Mouse (Mus musculus) hindbrain, embryonic 10.5 days (tissue): ENCODE data around the gene Cdkl3. TPM values are rescaled to one million over a fixed set of nuclear protein-coding genes. Genes with fewer than 3 reads are reported as not detected.
"Not testable (repeated sequence)": the region's sequence is repeated elsewhere in the genome, so short reads cannot be mapped to it uniquely, and the experiment has no call there.

ENCODE experiments used
- DNase-seq: peaks from one replicate; pipeline ENCODE4 v3.0.0-alpha.2; 2017; ENCODE audit warnings: low spot score
- H3K27ac ChIP-seq: fragments of 300-500 bp; sonication (generic); 2 replicates; pipeline ENCODE4 v1.5.1; 2016; ENCODE audit warnings: mild to moderate bottlenecking, moderate library complexity
- H3K27me3 ChIP-seq: fragments of 300-500 bp; sonication (generic); 2 replicates; pipeline ENCODE4 v1.6.1; 2016; ENCODE audit warnings: mild to moderate bottlenecking; ENCODE audit not compliant: poor library complexity, insufficient read depth, severe bottlenecking
- H3K36me3 ChIP-seq: fragments of 300-500 bp; sonication (generic); 2 replicates; pipeline ENCODE4 v1.6.1; 2016; ENCODE audit warnings: mild to moderate bottlenecking, moderate library complexity
- H3K4me1 ChIP-seq: fragments of 300-500 bp; sonication (generic); replicated peaks from 2 replicates; pipeline ENCODE4 v1.6.1; 2016; ENCODE audit warnings: mild to moderate bottlenecking
- H3K4me3 ChIP-seq: fragments of 300-500 bp; sonication (generic); 2 replicates; pipeline ENCODE4 v1.5.1; 2016; ENCODE audit warnings: mild to moderate bottlenecking, moderate library complexity
- H3K9me3 ChIP-seq: fragments of 300-500 bp; sonication (generic); 2 replicates; pipeline ENCODE4 v1.6.1; 2016; ENCODE audit warnings: mild to moderate bottlenecking, moderate library complexity
- WGBS: fragments of 180-500 bp; shearing (Covaris S2); methylation state at CpG from one replicate; pipeline ENCODE4 v1.1.7; 2016; 5-methylcytosine and 5-hydroxymethylcytosine counted together
- polyA plus RNA-seq: library from polyadenylated mRNA; unstranded; fragments of >200 nt; fragmentation: Nextera tagmentation; extraction: Ambion mirVana; gene quantifications from 2 replicates; pipeline ENCODE4 v1.2.1, GENCODE M21; 2016

Cdkl3 gene
- polyA plus RNA-seq, 1 experiment from 2014 or later: 11.7 TPM

DNA sequence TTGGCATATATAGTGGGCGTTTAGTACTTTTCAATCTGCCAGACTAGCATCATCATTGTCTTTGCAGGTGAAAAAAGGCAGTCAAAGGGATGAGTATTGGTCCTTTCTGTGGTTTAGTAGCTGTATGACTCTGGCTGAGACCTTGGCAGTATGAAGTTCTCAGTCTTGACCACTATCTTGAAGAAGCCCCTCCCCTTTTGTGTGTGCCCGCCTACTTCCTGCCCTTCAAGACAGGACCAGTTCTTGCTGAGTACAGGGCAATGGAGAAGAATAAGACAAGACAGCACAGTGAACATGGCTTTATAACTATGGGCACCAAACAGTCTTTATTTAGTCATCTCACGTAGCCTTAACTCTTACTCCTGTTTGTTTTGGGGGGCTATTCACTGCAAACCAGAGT, 93.0 kb downstream of the Cdkl3 start:
- H3K4me3 ChIP-seq: no peak overlapping the region

GRCm38 (mm10) chr11:52097596-52097995, 93.6 kb downstream of the Cdkl3 start:
- H3K4me3 ChIP-seq: peak overlapping the region; percentile 75
- WGBS: 86% methylated on average over 2 of the region's 2 CpGs
- H3K4me1 ChIP-seq: peaks cover 34% of the 10 kb centered on the region
- H3K27me3 ChIP-seq: no peaks in the 10 kb centered on the region
- no peaks in the 10 kb centered on the region for H3K9me3 ChIP-seq
- no peak for DNase-seq
- peak overlapping the region; percentile 99 for H3K27ac ChIP-seq
- H3K36me3 ChIP-seq: peaks cover 8% of the 10 kb centered on the region

More for the DNA sequence above, 93.0 kb downstream of the Cdkl3 start:
- H3K36me3 ChIP-seq: peaks cover 8% of the 10 kb centered on the region
- H3K9me3 ChIP-seq: no peaks in the 10 kb centered on the region
- no peak overlapping the region for H3K27ac ChIP-seq
- 71% methylated on average over 3 of the region's 3 CpGs for WGBS
- H3K4me1 ChIP-seq: peaks cover 33% of the 10 kb centered on the region
- no peak for DNase-seq
- no peaks in the 10 kb centered on the region for H3K27me3 ChIP-seq

GRCm38 (mm10) chr11:52098398-52098946, 94.5 kb downstream of the Cdkl3 start, which contains the start of gene Ppp2ca:
Ppp2ca (plus strand) TSS chr11:52098681.
- WGBS: under 1% methylated on average over 53 of the region's 53 CpGs
- H3K27me3 ChIP-seq: no peaks in the 10 kb centered on the region
- H3K4me3 ChIP-seq: peak within 1 kb of the TSS; percentile 75
- peak; percentile 98 for DNase-seq
- H3K27ac ChIP-seq: peak within 1 kb of the TSS; percentile 99
- H3K36me3 ChIP-seq: peaks cover 8% of the 10 kb centered on the region
- peaks cover 34% of the 10 kb centered on the region for H3K4me1 ChIP-seq
- no peaks in the 10 kb centered on the region for H3K9me3 ChIP-seq

DNA sequence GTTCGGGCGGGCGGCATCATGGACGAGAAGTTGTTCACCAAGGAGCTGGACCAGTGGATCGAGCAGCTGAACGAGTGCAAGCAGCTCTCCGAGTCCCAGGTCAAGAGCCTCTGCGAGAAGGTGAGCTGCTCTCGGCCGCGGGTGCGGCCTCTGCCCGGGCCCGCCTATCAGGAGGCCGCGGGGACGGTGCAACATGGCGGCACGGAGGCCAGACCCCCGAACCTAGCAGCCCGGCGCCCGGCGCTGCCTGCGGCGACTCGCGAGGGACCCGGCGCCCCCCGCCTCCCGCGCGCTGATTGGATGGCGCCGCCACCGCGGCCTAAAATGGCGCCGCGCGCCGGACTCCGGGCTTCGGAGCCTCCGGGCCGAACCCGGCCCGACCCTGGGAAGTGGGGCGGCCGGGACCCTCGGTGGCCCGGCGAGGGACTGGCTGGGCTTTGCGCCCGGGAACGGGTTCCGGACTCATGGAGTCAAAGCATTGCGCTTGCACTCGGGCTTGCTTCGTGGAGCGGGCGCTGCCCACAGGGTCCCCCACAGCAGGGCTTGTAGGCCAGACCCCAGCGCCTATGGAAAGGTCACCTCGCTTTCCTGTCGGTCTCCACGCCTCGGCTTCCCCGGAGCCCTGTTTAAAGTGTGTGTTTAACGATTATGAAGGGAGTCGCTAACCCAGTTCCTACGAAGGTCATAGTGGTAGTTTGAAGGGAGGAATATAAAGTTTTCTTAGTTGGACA, 95.2 kb downstream of the Cdkl3 start:
- no peaks in the 10 kb centered on the region for H3K27me3 ChIP-seq
- WGBS: under 1% methylated on average over 72 of the region's 72 CpGs

GRCm38 (mm10) chr11:52099771-52100219, 95.8 kb downstream of the Cdkl3 start:
- WGBS: 8% methylated on average over 7 of the region's 7 CpGs
- Histone ChIP-seq H3K36me3 (peaks cover 8% of the 10 kb centered on the region), H3K27ac (peak overlapping the region; percentile 99), H3K4me3 (peak overlapping the region; percentile 75), H3K9me3 (no peaks in the 10 kb centered on the region), H3K4me1 (peaks cover 34% of the 10 kb centered on the region), H3K27me3 (no peaks in the 10 kb centered on the region)
- no peak for DNase-seq

More for the DNA sequence above, 95.2 kb downstream of the Cdkl3 start:
- Histone ChIP-seq H3K27ac (peak overlapping the region; percentile 99), H3K4me1 (peaks cover 34% of the 10 kb centered on the region), H3K4me3 (peak overlapping the region; percentile 75), H3K9me3 (no peaks in the 10 kb centered on the region), H3K36me3 (peaks cover 8% of the 10 kb centered on the region)
- DNase-seq: peak; percentile 84

GRCm38 (mm10) chr11:52102977-52103376, 99.0 kb downstream of the Cdkl3 start:
- no peak overlapping the region for H3K4me3 ChIP-seq
- H3K27ac ChIP-seq: no peak overlapping the region
- no peaks in the 10 kb centered on the region for H3K9me3 ChIP-seq
- DNase-seq: no peak
- peaks cover 29% of the 10 kb centered on the region for H3K4me1 ChIP-seq
- H3K27me3 ChIP-seq: no peaks in the 10 kb centered on the region
- 94% methylated on average over 4 of the region's 4 CpGs for WGBS
- peaks cover 8% of the 10 kb centered on the region for H3K36me3 ChIP-seq

- Histone ChIP-seq H3K4me1 (peaks cover 16% of the 10 kb centered on the region), H3K36me3 (peaks cover 11% of the 10 kb centered on the region), H3K27ac (no peak overlapping the region), H3K27me3 (no peaks in the 10 kb centered on the region), H3K9me3 (no peaks in the 10 kb centered on the region), H3K4me3 (no peak overlapping the region)
- no peak for DNase-seq
Measured at GRCm38 (mm10) chr11:52105503-52105902, 101.5 kb downstream of the Cdkl3 start.

DNA sequence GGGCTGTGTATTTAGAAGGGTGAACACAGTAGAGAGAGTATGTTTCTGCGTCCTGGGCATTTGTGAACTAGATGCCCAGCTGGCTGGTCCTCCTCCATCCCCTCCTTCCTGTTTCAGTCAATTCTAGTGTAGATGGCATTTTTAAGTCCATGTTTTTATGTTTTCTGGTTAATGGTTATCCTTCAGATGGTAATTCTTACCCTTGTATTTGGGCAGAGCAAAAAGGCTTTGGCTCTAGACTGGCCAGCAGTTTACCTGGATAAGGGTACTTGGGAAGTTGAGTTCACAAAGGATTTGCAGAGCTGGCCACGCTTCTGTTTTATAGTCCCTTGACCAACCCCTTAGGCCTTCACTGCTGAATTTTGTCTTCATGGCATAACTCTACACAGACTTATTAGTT, 102.0 kb downstream of the Cdkl3 start:
- H3K27me3 ChIP-seq: no peaks in the 10 kb centered on the region
- peaks cover 6% of the 10 kb centered on the region for H3K36me3 ChIP-seq
- no peaks in the 10 kb centered on the region for H3K9me3 ChIP-seq
- H3K27ac ChIP-seq: no peak overlapping the region
- no peak overlapping the region for H3K4me3 ChIP-seq
- WGBS: 96% methylated on average over 2 of the region's 2 CpGs
- H3K4me1 ChIP-seq: peaks cover 11% of the 10 kb centered on the region
- no peak for DNase-seq

- Histone ChIP-seq H3K4me1 (peaks cover 7% of the 10 kb centered on the region), H3K36me3 (peaks cover 3% of the 10 kb centered on the region; the same call in 1 of the 2 replicates), H3K27ac (no peak overlapping the region), H3K4me3 (no peak overlapping the region), H3K9me3 (no peaks in the 10 kb centered on the region), H3K27me3 (no peaks in the 10 kb centered on the region)
- DNase-seq: no peak
- 93% methylated on average over 1 of the region's 1 CpGs for WGBS
Measured at GRCm38 (mm10) chr11:52106438-52106837, 102.4 kb downstream of the Cdkl3 start.

DNA sequence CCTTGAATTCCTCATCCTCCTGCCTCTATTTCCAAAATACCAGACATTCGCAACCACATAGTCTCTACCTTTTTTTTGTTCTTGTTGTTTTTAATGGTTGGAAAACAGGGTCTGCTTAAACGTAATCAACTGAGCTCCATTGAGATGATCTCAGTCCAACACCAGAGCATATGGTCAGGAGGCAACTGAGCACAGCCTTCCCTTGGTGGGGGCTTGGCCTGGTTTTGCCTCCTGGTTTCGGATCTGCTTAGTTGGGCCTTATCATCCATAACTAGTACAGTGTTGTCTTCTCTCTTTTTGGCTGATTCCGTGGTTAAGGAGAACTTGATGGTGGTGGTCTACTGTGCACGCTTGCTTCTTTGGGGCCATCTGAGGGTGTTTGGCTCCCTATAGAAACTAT, 104.8 kb downstream of the Cdkl3 start:
- WGBS: 93% methylated on average over 5 of the region's 5 CpGs
- no peaks in the 10 kb centered on the region for H3K4me1 ChIP-seq
- no peak overlapping the region for H3K4me3 ChIP-seq
- DNase-seq: no peak
- H3K27ac ChIP-seq: no peak overlapping the region
- H3K36me3 ChIP-seq: peaks cover 20% of the 10 kb centered on the region
- H3K9me3 ChIP-seq: no peaks in the 10 kb centered on the region
- no peaks in the 10 kb centered on the region for H3K27me3 ChIP-seq

DNA sequence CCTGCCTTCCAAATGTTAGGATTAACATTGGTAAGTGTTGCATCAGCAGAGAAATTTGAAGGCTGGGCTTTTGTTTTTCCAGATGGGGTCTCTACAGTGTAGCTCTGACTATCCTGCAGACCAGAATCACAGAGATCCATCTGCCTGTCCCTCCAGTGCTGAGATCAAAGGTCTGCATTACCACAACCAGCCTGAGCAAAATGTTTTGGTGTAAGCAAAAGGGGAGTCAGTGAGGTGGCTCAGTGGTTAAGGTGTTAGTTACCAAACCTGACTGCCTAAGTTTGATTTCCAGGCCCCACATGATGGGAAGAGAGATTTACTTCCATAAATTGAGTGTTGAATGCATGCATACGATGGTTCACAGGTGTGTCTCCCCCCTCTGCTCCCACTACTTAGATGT, 105.4 kb downstream of the Cdkl3 start:
- Histone ChIP-seq H3K27me3 (no peaks in the 10 kb centered on the region), H3K36me3 (peaks cover 26% of the 10 kb centered on the region), H3K9me3 (no peaks in the 10 kb centered on the region), H3K4me3 (no peak overlapping the region), H3K27ac (no peak overlapping the region), H3K4me1 (no peaks in the 10 kb centered on the region)
- 92% methylated on average over 1 of the region's 1 CpGs for WGBS
- no peak for DNase-seq

DNA sequence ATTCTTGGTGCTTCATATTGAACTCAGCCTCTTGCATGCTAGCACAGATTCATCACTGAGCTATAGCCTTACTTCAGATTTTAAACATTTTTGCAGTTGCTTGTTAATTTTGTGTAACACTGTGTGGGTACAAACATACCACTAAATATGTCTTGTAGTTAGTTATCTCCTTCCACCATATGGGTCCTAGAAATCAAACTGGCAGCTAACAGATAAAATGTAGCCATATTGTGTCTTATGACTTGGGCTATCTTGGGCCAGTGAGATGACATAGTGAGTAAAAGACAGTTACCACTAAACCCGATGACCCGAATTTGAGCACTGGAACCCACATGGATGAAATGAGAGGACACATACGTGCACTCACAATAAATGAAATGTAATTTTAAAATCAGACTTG, 111.5 kb downstream of the Cdkl3 start:
- Histone ChIP-seq H3K9me3 (0 out of 2 replicates have a peak, but pooled peaks cover 5% of the 10 kb centered on the region), H3K4me1 (no peaks in the 10 kb centered on the region), H3K36me3 (peaks cover 84% of the 10 kb centered on the region), H3K27ac (no peak overlapping the region), H3K4me3 (no peak overlapping the region), H3K27me3 (no peaks in the 10 kb centered on the region)
- no peak for DNase-seq
- WGBS: 92% methylated on average over 3 of the region's 3 CpGs

DNA sequence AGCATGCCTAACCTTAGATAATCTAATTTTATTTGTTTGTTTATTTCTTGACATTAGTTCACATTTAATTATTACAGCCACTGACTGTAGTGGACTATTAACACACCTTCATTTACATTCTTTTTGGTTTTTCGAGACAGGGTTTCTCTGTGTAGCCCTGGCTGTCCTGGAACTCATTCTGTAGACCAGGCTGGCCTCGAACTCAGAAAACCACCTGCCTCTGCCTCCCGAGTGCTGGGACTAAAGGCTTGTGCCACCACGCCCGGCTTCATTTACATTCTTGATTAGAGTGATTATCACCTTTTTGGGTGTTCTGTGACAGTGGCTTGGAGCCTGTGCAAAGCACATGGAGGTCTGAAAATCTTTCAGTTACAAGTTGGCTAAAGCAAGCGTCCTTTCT, 112.1 kb downstream of the Cdkl3 start:
- H3K4me1 ChIP-seq, DNase-seq, H3K9me3 ChIP-seq, H3K27ac ChIP-seq, H3K27me3 ChIP-seq, H3K4me3 ChIP-seq: not testable (repeated sequence)
- WGBS: 95% methylated on average over 6 of the region's 6 CpGs
- peaks cover 90% of the 10 kb centered on the region for H3K36me3 ChIP-seq
